Mouse (Mus musculus) brain, embryonic 14.5 days (tissue): ENCODE measurements around the gene Glis1.

Experiments
- CTCF ChIP-seq: fragments of 200-500 bp; IDR thresholded peaks from 2 replicates; pipeline ENCODE4 v1.5.1; 2012; ENCODE audit warnings: inconsistent platforms, mild to moderate bottlenecking, moderate library complexity, borderline replicate concordance; ENCODE audit not compliant: insufficient read depth, insufficient read length; ENCODE audit errors: extremely low read depth
- POLR2A ChIP-seq: fragments of 200-500 bp; IDR thresholded peaks from 2 replicates; pipeline ENCODE4 v1.6.1; 2012; ENCODE audit warnings: mild to moderate bottlenecking, inconsistent platforms, borderline replicate concordance; ENCODE audit not compliant: poor library complexity, insufficient read depth, insufficient read length, severe bottlenecking; ENCODE audit errors: extremely low read depth

DNA sequence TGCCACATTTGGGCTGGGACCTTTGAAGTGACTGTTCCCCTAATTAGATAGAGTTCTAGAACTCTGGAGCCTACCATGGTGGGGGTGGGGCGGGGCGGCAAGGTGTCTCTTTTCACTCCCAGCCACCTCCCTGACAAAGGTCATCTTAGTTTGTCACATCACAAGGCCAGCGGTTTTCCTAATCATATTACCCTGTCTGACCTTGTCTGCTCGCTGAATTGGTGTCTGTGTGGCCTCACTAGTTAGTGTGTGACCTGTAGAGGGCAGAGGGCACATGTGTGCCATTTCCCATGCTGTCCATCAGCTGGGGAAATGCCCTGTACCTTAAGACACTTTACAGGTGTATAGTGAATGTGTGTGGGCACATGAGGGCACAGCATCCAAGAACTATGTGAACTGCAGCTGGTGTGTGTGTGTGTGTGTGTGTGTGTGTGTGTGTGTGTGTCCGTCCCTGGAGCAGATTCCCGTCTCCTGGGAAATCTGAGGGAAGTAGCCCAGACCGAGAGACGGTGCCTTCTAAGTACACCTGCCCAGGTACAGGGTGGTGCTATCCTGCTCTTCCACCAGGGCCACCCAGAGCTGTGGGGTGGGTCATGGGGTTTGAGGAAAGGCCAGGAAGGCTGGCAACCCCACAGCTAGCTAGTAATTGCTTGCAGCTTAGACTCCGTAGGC lies 163.0 kb downstream of the Glis1 start:
- TF ChIP-seq CTCF (no peak), POLR2A (no peak)
